Mouse (Mus musculus) heart, embryonic 14.5 days (tissue): ENCODE results near the gene B3gnt8. TPM values are rescaled to one million over a fixed set of nuclear protein-coding genes. Genes with fewer than 3 reads are reported as not detected.

Experiments
- ATAC-seq: fragments of 200-750 bp; cut with Nextera tagmentation; 2 replicates; pipeline ENCODE4 v1.8.0; 2017; ENCODE audit warnings: low read depth, moderate TSS enrichment; ENCODE audit not compliant: insufficient number of reproducible peaks, insufficient read depth, low FRiP score
- H3K27ac ChIP-seq, 2 experiments: fragments of 200-500 bp in 1 of 2; fragments of 300-500 bp in 1 of 2; sonication (generic) in 1 of 2; replicated peaks in 1 of 2; 2 replicates each; pipeline ENCODE4 v1.5.1; 2012 to 2014; ENCODE audit warnings: low read depth in 2 of 2, low read length in 2 of 2, control low read depth in 1 of 2, mild to moderate bottlenecking in 1 of 2, mixed read lengths in 1 of 2; ENCODE audit not compliant: control insufficient read depth in 1 of 2, insufficient read depth in 1 of 2
- H3K27me3 ChIP-seq: fragments of 300-500 bp; sonication (generic); 2 replicates; pipeline ENCODE4 v1.6.1; 2014; ENCODE audit warnings: mild to moderate bottlenecking, low read length, control low read depth; ENCODE audit not compliant: control insufficient read depth, insufficient read depth
- H3K36me3 ChIP-seq: fragments of 300-500 bp; sonication (generic); 2 replicates; pipeline ENCODE4 v1.6.1; 2014; ENCODE audit warnings: mild to moderate bottlenecking, control low read depth, low read length, mixed read lengths; ENCODE audit not compliant: control insufficient read depth, insufficient read depth
- H3K4me1 ChIP-seq, 2 experiments: fragments of 200-500 bp in 1 of 2; fragments of 300-500 bp in 1 of 2; sonication (generic) in 1 of 2; 2 replicates each; pipeline ENCODE4 v1.6.1; 2012 to 2014; ENCODE audit warnings: low read length in 2 of 2, control low read depth in 1 of 2, mixed read lengths in 1 of 2; ENCODE audit not compliant: control insufficient read depth in 2 of 2, insufficient read depth in 2 of 2
- H3K4me2 ChIP-seq: fragments of 300-500 bp; sonication (generic); 2 replicates; pipeline ENCODE4 v1.6.1; 2014; ENCODE audit warnings: mild to moderate bottlenecking, low read length
- H3K4me3 ChIP-seq, 2 experiments: fragments of 200-500 bp in 1 of 2; fragments of 300-500 bp in 1 of 2; sonication (generic) in 1 of 2; 2 replicates each; pipeline ENCODE4 v1.5.1; 2012 to 2014; ENCODE audit warnings: low read length in 2 of 2, mild to moderate bottlenecking in 2 of 2, control low read depth in 1 of 2, low read depth in 1 of 2, moderate library complexity in 1 of 2; ENCODE audit not compliant: control insufficient read depth in 1 of 2, insufficient read depth in 1 of 2
- H3K9ac ChIP-seq: fragments of 300-500 bp; sonication (generic); 2 replicates; pipeline ENCODE4 v1.6.1; 2014; ENCODE audit warnings: mild to moderate bottlenecking, low read length
- H3K9me3 ChIP-seq: fragments of 300-500 bp; sonication (generic); 2 replicates; pipeline ENCODE4 v1.6.1; 2016; ENCODE audit warnings: low read length, control low read depth; ENCODE audit not compliant: control insufficient read depth
- WGBS: fragments of 180-500 bp; shearing (Covaris S2); extraction: QIAGEN DNeasy Blood & Tissue Kit; methylation state at CpG from one replicate; pipeline ENCODE4 v1.1.7; 2014; 5-methylcytosine and 5-hydroxymethylcytosine counted together
- polyA plus RNA-seq: library from polyadenylated mRNA; unstranded; fragments of >200 nt; fragmentation: Nextera tagmentation; extraction: Ambion mirVana; gene quantifications from 2 replicates; pipeline ENCODE4 v1.2.1, GENCODE M21; 2014

B3gnt8 gene
- polyA plus RNA-seq, 1 experiment from 2014 or later = 3.5 TPM

DNA sequence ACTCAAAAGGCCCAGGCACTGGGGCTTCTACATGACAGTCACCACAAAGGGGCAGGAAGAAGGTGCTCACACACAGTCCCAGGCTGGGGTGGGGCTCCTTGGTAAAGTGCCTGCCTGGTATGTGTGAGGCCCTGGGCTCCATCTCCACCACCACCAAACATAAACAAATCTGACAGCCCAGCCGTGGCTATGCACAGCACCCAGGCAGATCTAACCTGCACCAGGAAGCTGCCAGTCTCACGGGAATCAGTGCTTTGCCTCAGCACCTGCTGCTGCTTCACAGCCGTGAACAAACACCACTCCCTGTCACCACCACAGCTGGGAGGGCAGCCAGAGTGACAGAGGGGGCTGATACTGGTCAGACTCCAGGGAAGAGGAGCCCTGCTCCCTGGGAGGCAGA, 9.9 kb downstream of the B3gnt8 start:
- Histone ChIP-seq H3K36me3 (peaks cover 34% of the 10 kb centered on the region; the same call in 1 of the 2 replicates), H3K9ac (no peak overlapping the region), H3K27me3 (no peaks in the 10 kb centered on the region), H3K4me3 (no peak overlapping the region), H3K4me2 (no peak overlapping the region), H3K4me1 (peaks cover 4 to 6% of the 10 kb centered on the region in 2 experiments; a peak in 1 of 4 replicates), H3K9me3 (no peaks in the 10 kb centered on the region), H3K27ac (no peak overlapping the region)
- no peak for ATAC-seq
- 12% methylated on average over 3 of the region's 3 CpGs for WGBS

- Histone ChIP-seq H3K36me3 (peaks cover 29% of the 10 kb centered on the region; the same call in 1 of the 2 replicates), H3K9ac (no peak overlapping the region), H3K4me1 (peaks cover 4 to 6% of the 10 kb centered on the region in 2 experiments; a peak in 1 of 4 replicates), H3K27ac (no peak overlapping the region), H3K4me3 (no peak overlapping the region), H3K27me3 (no peaks in the 10 kb centered on the region), H3K9me3 (no peaks in the 10 kb centered on the region), H3K4me2 (no peak overlapping the region)
- no peak for ATAC-seq
- 72% methylated on average over 5 of the region's 5 CpGs for WGBS
Measured at GRCm38 (mm10) chr7:25637099-25637498, 10.6 kb downstream of the B3gnt8 start.

DNA sequence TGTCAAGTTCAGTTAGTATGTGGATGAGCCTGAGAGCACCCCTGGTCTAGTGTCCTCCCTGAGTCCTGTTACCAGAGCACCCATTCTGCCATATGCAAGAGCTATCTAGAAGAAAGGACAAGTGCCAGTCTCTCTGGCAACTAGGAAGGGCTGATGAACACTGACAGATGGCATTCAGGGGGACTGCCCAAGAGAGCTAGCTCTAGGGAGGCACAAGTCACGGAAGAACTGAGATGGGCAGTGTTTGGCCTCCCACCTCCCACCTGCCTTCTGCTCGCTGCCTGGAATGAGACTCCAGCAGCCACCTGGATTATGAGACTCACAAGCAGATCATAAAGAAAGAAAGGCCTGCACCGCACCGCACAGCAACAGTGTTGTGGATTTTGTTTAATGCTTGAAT, 13.3 kb downstream of the B3gnt8 start:
- Histone ChIP-seq H3K36me3 (peaks cover 20% of the 10 kb centered on the region; the same call in 1 of the 2 replicates), H3K9me3 (no peaks in the 10 kb centered on the region), H3K4me2 (no peak overlapping the region), H3K27ac (no peak overlapping the region), H3K4me3 (no peak overlapping the region), H3K27me3 (no peaks in the 10 kb centered on the region), H3K9ac (no peak overlapping the region), H3K4me1 (peaks cover 4 to 9% of the 10 kb centered on the region in 2 experiments; a peak in 1 of 4 replicates)
- no peak for ATAC-seq
- WGBS = 95% methylated on average over 4 of the region's 4 CpGs

DNA sequence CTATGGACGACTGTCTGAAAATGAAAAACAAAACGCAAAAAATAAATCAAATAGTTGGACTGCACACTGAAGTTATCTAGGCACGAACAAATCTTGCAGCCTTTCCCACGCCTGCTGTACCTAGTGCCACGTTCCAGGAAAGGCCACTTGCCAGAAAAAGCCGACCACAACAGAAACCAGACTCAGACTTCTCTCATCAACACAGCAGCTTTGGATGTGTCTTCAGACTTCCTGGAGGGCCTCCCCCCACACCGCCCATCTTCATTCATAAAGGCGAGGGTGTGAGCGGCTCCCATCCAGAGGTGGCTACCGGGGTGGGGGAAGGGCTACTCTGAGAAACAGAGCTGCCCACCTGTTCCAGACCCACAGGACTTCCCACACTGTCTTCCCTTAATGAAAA, 17.7 kb downstream of the B3gnt8 start:
- 63% methylated on average over 10 of the region's 10 CpGs for WGBS
- H3K9ac ChIP-seq = no peak overlapping the region
- no peaks in the 10 kb centered on the region for H3K27me3 ChIP-seq
- H3K36me3 ChIP-seq = peaks cover 10% of the 10 kb centered on the region; the same call in 1 of the 2 replicates
- no peak overlapping the region for H3K27ac ChIP-seq
- no peak for ATAC-seq
- H3K4me3 ChIP-seq = no peak overlapping the region
- peaks cover under 1 to 4% of the 10 kb centered on the region in 2 experiments; a peak in 1 of 4 replicates for H3K4me1 ChIP-seq
- H3K4me2 ChIP-seq = no peak overlapping the region
- H3K9me3 ChIP-seq = no peaks in the 10 kb centered on the region

DNA sequence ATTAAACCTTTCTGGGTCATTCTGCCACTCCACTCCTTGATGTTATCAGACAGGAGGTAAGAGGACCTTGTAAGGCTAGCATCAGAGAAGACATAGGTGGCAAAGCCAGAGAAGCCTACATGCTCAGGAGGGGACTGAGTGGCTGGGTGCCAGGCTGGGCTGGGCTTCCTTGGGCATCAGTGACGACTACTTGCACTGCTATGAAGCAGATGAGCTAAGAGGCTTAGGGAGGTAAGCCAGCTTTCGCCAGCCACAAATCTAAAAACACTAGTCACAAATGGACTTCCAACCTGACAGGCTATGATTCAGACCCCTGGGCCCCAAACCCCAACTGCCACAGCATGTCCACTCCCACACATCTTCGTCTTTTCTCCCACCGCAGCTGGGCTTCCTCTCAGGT, 18.2 kb downstream of the B3gnt8 start:
- Histone ChIP-seq H3K4me3 (no peak overlapping the region), H3K27me3 (no peaks in the 10 kb centered on the region), H3K36me3 (peaks cover 10% of the 10 kb centered on the region; the same call in 1 of the 2 replicates), H3K4me1 (peaks cover 0 to 3% of the 10 kb centered on the region in 2 experiments; a peak in 1 of 4 replicates), H3K4me2 (no peak overlapping the region), H3K9ac (no peak overlapping the region), H3K27ac (no peak overlapping the region), H3K9me3 (no peaks in the 10 kb centered on the region)
- ATAC-seq = no peak
- 66% methylated on average over 4 of the region's 4 CpGs for WGBS

DNA sequence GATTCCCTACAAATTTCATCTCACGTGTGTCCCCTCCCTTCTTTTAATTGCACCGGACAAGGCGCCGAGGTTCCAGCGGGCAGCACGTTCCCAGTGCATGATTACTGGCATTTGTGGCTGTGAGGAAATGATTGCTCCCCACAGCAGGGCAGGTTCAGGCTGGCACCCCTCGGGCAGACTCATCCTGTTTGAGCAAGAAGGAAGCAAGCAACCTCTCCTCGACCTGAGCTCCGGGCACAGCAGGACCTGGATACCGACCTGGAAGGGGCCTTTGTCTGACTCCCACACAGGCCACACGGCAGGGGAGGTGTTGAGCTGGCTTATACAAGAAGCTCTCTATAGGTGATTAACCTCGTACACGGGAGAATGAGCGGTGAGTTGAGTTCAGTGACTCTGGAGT, 18.6 kb downstream of the B3gnt8 start:
- 66% methylated on average over 14 of the region's 14 CpGs for WGBS
- Histone ChIP-seq H3K4me1 (peaks cover 0 to 3% of the 10 kb centered on the region in 2 experiments; a peak in 1 of 4 replicates), H3K4me3 (no peak overlapping the region), H3K36me3 (peaks cover 10% of the 10 kb centered on the region; the same call in 1 of the 2 replicates), H3K9ac (no peak overlapping the region), H3K4me2 (no peak overlapping the region), H3K27me3 (no peaks in the 10 kb centered on the region), H3K27ac (no peak overlapping the region), H3K9me3 (no peaks in the 10 kb centered on the region)
- no peak for ATAC-seq

DNA sequence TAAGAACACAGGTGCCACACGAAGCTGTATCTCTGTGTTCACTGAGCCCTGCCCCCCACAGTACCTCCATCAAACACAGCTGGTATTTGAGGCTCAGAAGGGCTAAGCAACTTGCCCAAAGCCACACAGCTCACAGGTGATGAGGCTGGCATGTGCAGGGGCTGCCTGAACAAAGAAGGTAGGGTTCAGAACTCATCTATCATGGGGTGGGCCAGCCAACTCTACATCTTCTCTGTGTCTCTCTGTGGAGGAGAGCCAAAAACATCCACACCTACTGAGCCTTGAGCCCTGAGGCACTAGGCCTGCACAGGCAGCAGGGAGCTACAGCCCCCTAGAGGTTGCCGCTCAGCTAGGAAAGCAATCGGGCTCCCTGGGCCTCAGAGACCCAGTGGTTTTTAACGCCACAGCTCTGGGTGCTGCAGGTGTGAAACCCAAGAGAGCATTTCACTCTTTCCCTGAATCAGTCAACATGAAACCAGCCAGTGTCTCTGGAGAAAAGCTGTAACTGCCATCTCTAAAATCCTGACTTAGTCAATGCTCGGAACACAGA, 21.2 kb downstream of the B3gnt8 start:
- H3K9ac ChIP-seq = no peak overlapping the region
- H3K36me3 ChIP-seq = no peaks in the 10 kb centered on the region
- 54% methylated on average over 5 of the region's 5 CpGs for WGBS
- ATAC-seq = no peak
- H3K4me1 ChIP-seq = peaks cover 0 to 3% of the 10 kb centered on the region in 2 experiments; a peak in 1 of 4 replicates
- no peaks in the 10 kb centered on the region for H3K27me3 ChIP-seq
- H3K9me3 ChIP-seq = no peaks in the 10 kb centered on the region
- no peak overlapping the region for H3K27ac ChIP-seq
- no peak overlapping the region for H3K4me2 ChIP-seq
- no peak overlapping the region for H3K4me3 ChIP-seq

GRCm38 (mm10) chr7:25649839-25650238, 23.4 kb downstream of the B3gnt8 start:
- Histone ChIP-seq H3K27me3 (no peaks in the 10 kb centered on the region), H3K36me3 (no peaks in the 10 kb centered on the region), H3K4me2 (no peak overlapping the region), H3K9ac (peak overlapping the region; percentile 25; the same call in 1 of the 2 replicates), H3K4me1 (no peaks in the 10 kb centered on the region), H3K4me3 (no peak overlapping the region), H3K9me3 (no peaks in the 10 kb centered on the region), H3K27ac (no peak overlapping the region)
- 77% methylated on average over 4 of the region's 5 CpGs for WGBS
- ATAC-seq = no peak
